Mouse (Mus musculus) naive thymus-derived CD4-positive, alpha-beta T cell, adult 5 months (primary cell): ENCODE data around the gene Gm15140. TPM values are rescaled to one million over a fixed set of nuclear protein-coding genes. Genes with fewer than 3 reads are reported as not detected.

Experiments used
- polyA plus RNA-seq: library from polyadenylated mRNA; unstranded; fragments of 100-300 nt; shearing (Covaris generic); gene quantifications from one replicate; pipeline ENCODE4 v1.2.1, GENCODE M21; 2017

The Gm15140 gene
- polyA plus RNA-seq, result not detected

GRCm38 (mm10) chrX:154120585-154120984 lies at the start of gene Gm15140:
Gm15140 (minus strand) TSS chrX:154120685.

Other genes starting within 250 kb of the Gm15140 start
- gene Samt1, start 108.0 kb downstream of the Gm15140 start, polyA plus RNA-seq, result not detected
- not detected for gene 4921511M17Rik, start 86.9 kb downstream of the Gm15140 start, polyA plus RNA-seq
- gene Gm10057, start 65.6 kb downstream of the Gm15140 start, polyA plus RNA-seq, result not detected
- not detected for gene 4930524N10Rik, start 222.7 kb upstream of the Gm15140 start, polyA plus RNA-seq